Mouse (Mus musculus): ENCODE measurements around the gene Gsta3. TPM values are rescaled to one million over a fixed set of nuclear protein-coding genes. Genes with fewer than 3 reads are reported as not detected.
"Not testable (repeated sequence)": the region's sequence is repeated elsewhere in the genome, so short reads cannot be mapped to it uniquely, and the experiment has no call there.

Gene Gsta3
- 10.3 and 11.8 TPM in 2 replicates for polyA plus RNA-seq (2015; fragmentation: Nextera tagmentation; extraction: Ambion mirVana)

GRCm38 (mm10) chr1:21239911-21240898, at the start of gene Gsta3:
TSS of gene Gsta3 (plus strand) at chr1:21240589.
- H3K9ac ChIP-seq, result no peak within 1 kb of the TSS
- H3K4me1 ChIP-seq, result peaks cover 9% of the 10 kb centered on the region
- no peaks in the 10 kb centered on the region for H3K27me3 ChIP-seq
- no peaks in the 10 kb centered on the region for H3K36me3 ChIP-seq
- WGBS, result 60% methylated on average over 8 of the region's 8 CpGs
- H3K27ac ChIP-seq, result peak within 1 kb of the TSS; percentile 67
- no peak within 1 kb of the TSS for H3K4me3 ChIP-seq (replicated peaks)
- ATAC-seq (replicated peaks; ENCODE audit: low FRiP score), result peak; percentile 86
- H3K4me2 ChIP-seq, result 0 out of 2 replicates have a peak within 1 kb of the TSS, but pooled peaks have one; percentile 14
- H3K9me3 ChIP-seq (replicated peaks), result no peaks in the 10 kb centered on the region

GRCm38 (mm10) chr1:21206241-21206640, 34.1 kb upstream of the Gsta3 start:
- Histone ChIP-seq H3K4me1 (no peaks in the 10 kb centered on the region), H3K4me2 (no peak overlapping the region), H3K27ac (no peak overlapping the region), H3K9ac (no peak overlapping the region), H3K9me3 (replicated peaks) (no peaks in the 10 kb centered on the region), H3K36me3 (no peaks in the 10 kb centered on the region), H3K27me3 (no peaks in the 10 kb centered on the region), H3K4me3 (replicated peaks) (no peak overlapping the region)
- WGBS, result 89% methylated on average over 1 of the region's 1 CpGs
- no peak for ATAC-seq (replicated peaks; ENCODE audit: low FRiP score)

- 17% methylated on average over 3 of the region's 3 CpGs for WGBS
- not testable (repeated sequence) for H3K9ac ChIP-seq; H3K27ac ChIP-seq; H3K4me3 ChIP-seq (replicated peaks); H3K27me3 ChIP-seq; H3K4me1 ChIP-seq; H3K4me2 ChIP-seq; ATAC-seq (replicated peaks; ENCODE audit: low FRiP score); H3K9me3 ChIP-seq (replicated peaks); H3K36me3 ChIP-seq
These were observed 26.9 kb upstream of the Gsta3 start for GRCm38 (mm10) chr1:21213537-21213936.

GRCm38 (mm10) chr1:21213991-21214692, 26.2 kb upstream of the Gsta3 start:
- H3K36me3 ChIP-seq; H3K9ac ChIP-seq; H3K4me2 ChIP-seq; H3K4me1 ChIP-seq; H3K27ac ChIP-seq; H3K9me3 ChIP-seq (replicated peaks); ATAC-seq (replicated peaks; ENCODE audit: low FRiP score); H3K27me3 ChIP-seq; H3K4me3 ChIP-seq (replicated peaks): not testable (repeated sequence)
- 80% methylated on average over 6 of the region's 6 CpGs for WGBS

- under 1% methylated on average over 17 of the region's 17 CpGs for WGBS
These were observed 21.9 kb upstream of the Gsta3 start, which contains the start of gene Tmem14a for GRCm38 (mm10) chr1:21218489-21218919. TSS of gene Tmem14a (plus strand) at chr1:21218575.

GRCm38 (mm10) chr1:21227756-21228395, 12.5 kb upstream of the Gsta3 start:
- no peaks in the 10 kb centered on the region; the same call in 1 of the 2 replicates for H3K36me3 ChIP-seq
- H3K4me2 ChIP-seq, result no peak overlapping the region
- no peak for ATAC-seq (replicated peaks; ENCODE audit: low FRiP score)
- H3K27me3 ChIP-seq, result no peaks in the 10 kb centered on the region
- peaks cover 6% of the 10 kb centered on the region; the same call in 1 of the 2 replicates for H3K4me1 ChIP-seq
- no peak overlapping the region for H3K9ac ChIP-seq
- no peak overlapping the region for H3K27ac ChIP-seq
- H3K9me3 ChIP-seq (replicated peaks), result no peaks in the 10 kb centered on the region
- H3K4me3 ChIP-seq (replicated peaks), result no peak overlapping the region
- WGBS, result 87% methylated on average over 6 of the region's 6 CpGs

More at GRCm38 (mm10) chr1:21218489-21218919, 21.9 kb upstream of the Gsta3 start, which contains the start of gene Tmem14a:
- H3K27ac ChIP-seq, result peak within 1 kb of the TSS; percentile 77; the same call in 1 of the 2 replicates
- H3K9me3 ChIP-seq (replicated peaks), result no peaks in the 10 kb centered on the region
- peak within 1 kb of the TSS; percentile 66 for H3K4me3 ChIP-seq (replicated peaks)
- H3K36me3 ChIP-seq, result no peaks in the 10 kb centered on the region
- peaks cover 11% of the 10 kb centered on the region for H3K4me1 ChIP-seq
- no peaks in the 10 kb centered on the region for H3K27me3 ChIP-seq
- ATAC-seq (replicated peaks; ENCODE audit: low FRiP score), result peak; percentile 95
- H3K4me2 ChIP-seq, result peak within 1 kb of the TSS; percentile 74
- peak within 1 kb of the TSS; percentile 73 for H3K9ac ChIP-seq

GRCm38 (mm10) chr1:21228740-21229722, 11.4 kb upstream of the Gsta3 start:
- H3K27me3 ChIP-seq; ATAC-seq (replicated peaks; ENCODE audit: low FRiP score); H3K27ac ChIP-seq; H3K9ac ChIP-seq; H3K4me1 ChIP-seq; H3K9me3 ChIP-seq (replicated peaks); H3K4me2 ChIP-seq; H3K36me3 ChIP-seq; H3K4me3 ChIP-seq (replicated peaks): not testable (repeated sequence)
- WGBS, result 79% methylated on average over 15 of the region's 15 CpGs

- no peak overlapping the region for H3K4me3 ChIP-seq (replicated peaks)
- H3K36me3 ChIP-seq, result no peaks in the 10 kb centered on the region; the same call in 1 of the 2 replicates
- 63% methylated on average over 2 of the region's 2 CpGs for WGBS
- H3K27me3 ChIP-seq, result no peaks in the 10 kb centered on the region
- no peak overlapping the region for H3K27ac ChIP-seq
- peaks cover 6% of the 10 kb centered on the region; the same call in 1 of the 2 replicates for H3K4me1 ChIP-seq
- H3K4me2 ChIP-seq, result no peak overlapping the region
- H3K9me3 ChIP-seq (replicated peaks), result no peaks in the 10 kb centered on the region
- H3K9ac ChIP-seq, result no peak overlapping the region
- no peak; the same call in 1 of the 2 replicates for ATAC-seq (replicated peaks; ENCODE audit: low FRiP score)
These were observed 10.0 kb upstream of the Gsta3 start for GRCm38 (mm10) chr1:21230376-21230775.

GRCm38 (mm10) chr1:21231744-21232464, 8.5 kb upstream of the Gsta3 start:
- ATAC-seq (replicated peaks; ENCODE audit: low FRiP score), result peak; percentile 69; the same call in 1 of the 2 replicates
- Histone ChIP-seq H3K4me1 (peaks cover 6% of the 10 kb centered on the region; the same call in 1 of the 2 replicates), H3K36me3 (no peaks in the 10 kb centered on the region; the same call in 1 of the 2 replicates), H3K27me3 (no peaks in the 10 kb centered on the region), H3K9ac (no peak overlapping the region), H3K9me3 (replicated peaks) (no peaks in the 10 kb centered on the region), H3K4me2 (no peak overlapping the region), H3K4me3 (replicated peaks) (no peak overlapping the region), H3K27ac (no peak overlapping the region)
- 71% methylated on average over 5 of the region's 5 CpGs for WGBS

- 85% methylated on average over 1 of the region's 1 CpGs for WGBS
- Histone ChIP-seq H3K4me2 (no peak overlapping the region), H3K9me3 (replicated peaks) (no peaks in the 10 kb centered on the region), H3K36me3 (no peaks in the 10 kb centered on the region; the same call in 1 of the 2 replicates), H3K4me3 (replicated peaks) (no peak overlapping the region), H3K27me3 (no peaks in the 10 kb centered on the region), H3K4me1 (peaks cover 6% of the 10 kb centered on the region; the same call in 1 of the 2 replicates), H3K9ac (no peak overlapping the region), H3K27ac (no peak overlapping the region)
- no peak for ATAC-seq (replicated peaks; ENCODE audit: low FRiP score)
These were observed 7.9 kb upstream of the Gsta3 start for GRCm38 (mm10) chr1:21232516-21232915.
